Mouse (Mus musculus) kidney, postnatal 0 days (tissue): ENCODE measurements around the gene Efcab14. TPM values are rescaled to one million over a fixed set of nuclear protein-coding genes. Genes with fewer than 3 reads are reported as not detected.

ENCODE experiments used
- ATAC-seq: fragments of 200-750 bp; cut with Nextera tagmentation; replicated peaks from 2 replicates; pipeline ENCODE4 v1.8.0; 2017; ENCODE audit warnings: low read depth, moderate number of reproducible peaks, moderate TSS enrichment, moderate library complexity; ENCODE audit not compliant: low FRiP score
- DNase-seq: peaks from one replicate; pipeline ENCODE4 v3.0.0-alpha.2; 2016; ENCODE audit warnings: low spot score
- H3K27ac ChIP-seq: fragments of 300-500 bp; sonication (generic); 2 replicates; pipeline ENCODE4 v1.5.1; 2014; ENCODE audit warnings: mild to moderate bottlenecking
- H3K27me3 ChIP-seq: fragments of 300-500 bp; sonication (generic); 2 replicates; pipeline ENCODE4 v1.6.1; 2014; ENCODE audit warnings: low read length, mixed read lengths; ENCODE audit not compliant: insufficient read depth
- H3K36me3 ChIP-seq: fragments of 300-500 bp; sonication (generic); 2 replicates; pipeline ENCODE4 v1.6.1; 2014; ENCODE audit warnings: low read length, mixed read lengths; ENCODE audit not compliant: insufficient read depth
- H3K4me1 ChIP-seq: fragments of 300-500 bp; sonication (generic); replicated peaks from 2 replicates; pipeline ENCODE4 v1.6.1; 2014; ENCODE audit warnings: antibody characterized with exemption, low read length, mixed read lengths; ENCODE audit not compliant: insufficient read depth
- H3K4me2 ChIP-seq: fragments of 300-500 bp; sonication (generic); 2 replicates; pipeline ENCODE4 v1.6.1; 2014; ENCODE audit warnings: mild to moderate bottlenecking, low read length, moderate library complexity, mixed read lengths
- H3K4me3 ChIP-seq: fragments of 300-500 bp; sonication (generic); replicated peaks from 2 replicates; pipeline ENCODE4 v1.5.1; 2014; ENCODE audit warnings: low read depth, low read length
- H3K9ac ChIP-seq: fragments of 300-500 bp; sonication (generic); 2 replicates; pipeline ENCODE4 v1.6.1; 2014; ENCODE audit warnings: low read depth, low read length
- H3K9me3 ChIP-seq: fragments of 300-500 bp; sonication (generic); replicated peaks from 2 replicates; pipeline ENCODE4 v1.6.1; 2016; ENCODE audit warnings: low read length, inconsistent platforms, mixed read lengths
- CTCF ChIP-seq: IDR thresholded peaks from 2 replicates; pipeline ENCODE4 v1.5.1; 2016; ENCODE audit warnings: antibody characterized with exemption, low read depth, mild to moderate bottlenecking, moderate library complexity
- WGBS: fragments of 180-500 bp; shearing (Covaris S2); extraction: QIAGEN DNeasy Blood & Tissue Kit; methylation state at CpG from one replicate; pipeline ENCODE4 v1.1.7; 2014; 5-methylcytosine and 5-hydroxymethylcytosine counted together
- polyA plus RNA-seq: library from polyadenylated mRNA; unstranded; fragments of >200 nt; fragmentation: Nextera tagmentation; extraction: Ambion mirVana; gene quantifications from 2 replicates; pipeline ENCODE4 v1.2.1, GENCODE M21; 2015

Efcab14 gene
- 28.9 and 30.4 TPM in 2 replicates for polyA plus RNA-seq

GRCm38 (mm10) chr4:115737551-115738041, at the start of gene Efcab14:
Gene Efcab14, plus strand, starts transcription at chr4:115737744.
- Histone ChIP-seq H3K4me1 (peaks cover 15% of the 10 kb centered on the region; the same call in 1 of the 2 replicates), H3K9me3 (no peaks in the 10 kb centered on the region), H3K4me2 (peak within 1 kb of the TSS; percentile 76), H3K27me3 (no peaks in the 10 kb centered on the region), H3K4me3 (peak within 1 kb of the TSS; percentile 76), H3K9ac (peak within 1 kb of the TSS; percentile 78), H3K36me3 (peaks cover 16% of the 10 kb centered on the region), H3K27ac (peak within 1 kb of the TSS; percentile 84)
- WGBS, result under 1% methylated on average over 45 of the region's 45 CpGs
- ATAC-seq (peak; percentile 100), DNase-seq (peak; percentile 99)
- TF ChIP-seq CTCF, result peak; percentile 65

GRCm38 (mm10) chr4:115701468-115701867, 36.1 kb upstream of the Efcab14 start:
- Histone ChIP-seq H3K4me3 (no peak overlapping the region), H3K4me1 (no peaks in the 10 kb centered on the region), H3K9me3 (no peaks in the 10 kb centered on the region), H3K9ac (no peak overlapping the region), H3K27me3 (no peaks in the 10 kb centered on the region), H3K4me2 (no peak overlapping the region), H3K27ac (no peak overlapping the region), H3K36me3 (no peaks in the 10 kb centered on the region)
- no peak for TF ChIP-seq CTCF
- DNase-seq (no peak), ATAC-seq (no peak)
- 77% methylated on average over 3 of the region's 3 CpGs for WGBS

GRCm38 (mm10) chr4:115703927-115704505, 33.5 kb upstream of the Efcab14 start:
- H3K36me3 ChIP-seq, result no peaks in the 10 kb centered on the region
- H3K27me3 ChIP-seq, result no peaks in the 10 kb centered on the region
- no peaks in the 10 kb centered on the region for H3K4me1 ChIP-seq
- H3K4me2 ChIP-seq, result no peak overlapping the region
- H3K9me3 ChIP-seq, result no peaks in the 10 kb centered on the region
- no peak for TF ChIP-seq CTCF
- DNase-seq (no peak), ATAC-seq (no peak)
- no peak overlapping the region for H3K4me3 ChIP-seq
- no peak overlapping the region for H3K27ac ChIP-seq
- no peak overlapping the region for H3K9ac ChIP-seq
- 83% methylated on average over 2 of the region's 2 CpGs for WGBS

- H3K27ac ChIP-seq, result peak overlapping the region; percentile 26; the same call in 1 of the 2 replicates
- 48% methylated on average over 13 of the region's 13 CpGs for WGBS
These were observed 28.5 kb upstream of the Efcab14 start for GRCm38 (mm10) chr4:115708974-115709593.

GRCm38 (mm10) chr4:115709792-115710418, 27.6 kb upstream of the Efcab14 start:
- peak; percentile 90 for DNase-seq
- H3K36me3 ChIP-seq, result no peaks in the 10 kb centered on the region
- H3K4me1 ChIP-seq, result no peaks in the 10 kb centered on the region
- peak; percentile 86 for ATAC-seq
- TF ChIP-seq CTCF, result peak; percentile 82
- H3K9me3 ChIP-seq, result no peaks in the 10 kb centered on the region
- peak overlapping the region; percentile 26; the same call in 1 of the 2 replicates for H3K27ac ChIP-seq
- H3K4me2 ChIP-seq, result peak overlapping the region; percentile 39; the same call in 1 of the 2 replicates
- no peak overlapping the region for H3K9ac ChIP-seq
- H3K27me3 ChIP-seq, result no peaks in the 10 kb centered on the region
- no peak overlapping the region for H3K4me3 ChIP-seq
- 8% methylated on average over 12 of the region's 13 CpGs for WGBS

More at GRCm38 (mm10) chr4:115708974-115709593, 28.5 kb upstream of the Efcab14 start:
- Histone ChIP-seq H3K4me1 (no peaks in the 10 kb centered on the region), H3K36me3 (no peaks in the 10 kb centered on the region), H3K9ac (no peak overlapping the region), H3K4me3 (no peak overlapping the region), H3K9me3 (no peaks in the 10 kb centered on the region), H3K27me3 (no peaks in the 10 kb centered on the region), H3K4me2 (0 out of 2 replicates have a peak overlapping the region, but pooled peaks have one; percentile 6)
- TF ChIP-seq CTCF, result no peak
- DNase-seq (peak; percentile 76), ATAC-seq (no peak)

GRCm38 (mm10) chr4:115728721-115729120, 8.8 kb upstream of the Efcab14 start:
- Histone ChIP-seq H3K27me3 (no peaks in the 10 kb centered on the region), H3K9me3 (no peaks in the 10 kb centered on the region), H3K9ac (no peak overlapping the region), H3K4me1 (no peaks in the 10 kb centered on the region), H3K36me3 (no peaks in the 10 kb centered on the region), H3K4me3 (no peak overlapping the region), H3K27ac (no peak overlapping the region), H3K4me2 (no peak overlapping the region)
- WGBS, result 13% methylated on average over 5 of the region's 5 CpGs
- no peak for ATAC-seq
- peak; percentile 87 for DNase-seq
- TF ChIP-seq CTCF, result no peak
